Mouse (Mus musculus) forebrain, embryonic 11.5 days (tissue): ENCODE measurements around the gene Pitpnm3. TPM values are rescaled to one million over a fixed set of nuclear protein-coding genes. Genes with fewer than 3 reads are reported as not detected.
A peak's percentile ranks its signal among the peaks of the same experiment; 100 is the strongest.

Experiments
- ATAC-seq: fragments of 200-750 bp; cut with Nextera tagmentation; replicated peaks from 2 replicates; pipeline ENCODE4 v1.8.0; 2017; ENCODE audit warnings: moderate TSS enrichment; ENCODE audit not compliant: low FRiP score
- DNase-seq: peaks from one replicate; pipeline ENCODE4 v3.0.0-alpha.2; 2017; ENCODE audit warnings: low spot score
- H3K27ac ChIP-seq: fragments of 300-500 bp; sonication (generic); 2 replicates; pipeline ENCODE4 v1.5.1; 2014; ENCODE audit warnings: low read depth, low read length
- H3K27me3 ChIP-seq: fragments of 300-500 bp; sonication (generic); 2 replicates; pipeline ENCODE4 v1.6.1; 2014; ENCODE audit warnings: mild to moderate bottlenecking, low read length, mixed read lengths; ENCODE audit not compliant: control insufficient read depth, insufficient read depth
- H3K36me3 ChIP-seq: fragments of 300-500 bp; sonication (generic); 2 replicates; pipeline ENCODE4 v1.6.1; 2014; ENCODE audit warnings: mild to moderate bottlenecking, low read length, moderate library complexity, mixed read lengths; ENCODE audit not compliant: control insufficient read depth, insufficient read depth
- H3K4me1 ChIP-seq: fragments of 300-500 bp; sonication (generic); replicated peaks from 2 replicates; pipeline ENCODE4 v1.6.1; 2014; ENCODE audit warnings: low read length, mixed read lengths; ENCODE audit not compliant: control insufficient read depth, insufficient read depth
- H3K4me2 ChIP-seq: fragments of 300-500 bp; sonication (generic); 2 replicates; pipeline ENCODE4 v1.6.1; 2014; ENCODE audit warnings: low read depth, mild to moderate bottlenecking, low read length, moderate library complexity, mixed read lengths; ENCODE audit not compliant: severe bottlenecking
- H3K4me3 ChIP-seq: fragments of 300-500 bp; sonication (generic); 2 replicates; pipeline ENCODE4 v1.5.1; 2014; ENCODE audit warnings: low read depth, low read length
- H3K9ac ChIP-seq: fragments of 300-500 bp; sonication (generic); 2 replicates; pipeline ENCODE4 v1.6.1; 2014; ENCODE audit warnings: low read length
- H3K9me3 ChIP-seq: fragments of 300-500 bp; sonication (generic); 2 replicates; pipeline ENCODE4 v1.6.1; 2016; ENCODE audit warnings: low read length, mixed read lengths; ENCODE audit not compliant: control insufficient read depth
- WGBS: fragments of 180-500 bp; shearing (Covaris S2); extraction: QIAGEN DNeasy Blood & Tissue Kit; methylation state at CpG from one replicate; pipeline ENCODE4 v1.1.7; 2014; 5-methylcytosine and 5-hydroxymethylcytosine counted together
- polyA plus RNA-seq: library from polyadenylated mRNA; unstranded; fragments of >200 nt; fragmentation: Nextera tagmentation; extraction: Ambion mirVana; gene quantifications from 2 replicates; pipeline ENCODE4 v1.2.1, GENCODE M21; 2014

Gene Pitpnm3
- polyA plus RNA-seq, 1 experiment from 2014 or later: 0.20 TPM

DNA sequence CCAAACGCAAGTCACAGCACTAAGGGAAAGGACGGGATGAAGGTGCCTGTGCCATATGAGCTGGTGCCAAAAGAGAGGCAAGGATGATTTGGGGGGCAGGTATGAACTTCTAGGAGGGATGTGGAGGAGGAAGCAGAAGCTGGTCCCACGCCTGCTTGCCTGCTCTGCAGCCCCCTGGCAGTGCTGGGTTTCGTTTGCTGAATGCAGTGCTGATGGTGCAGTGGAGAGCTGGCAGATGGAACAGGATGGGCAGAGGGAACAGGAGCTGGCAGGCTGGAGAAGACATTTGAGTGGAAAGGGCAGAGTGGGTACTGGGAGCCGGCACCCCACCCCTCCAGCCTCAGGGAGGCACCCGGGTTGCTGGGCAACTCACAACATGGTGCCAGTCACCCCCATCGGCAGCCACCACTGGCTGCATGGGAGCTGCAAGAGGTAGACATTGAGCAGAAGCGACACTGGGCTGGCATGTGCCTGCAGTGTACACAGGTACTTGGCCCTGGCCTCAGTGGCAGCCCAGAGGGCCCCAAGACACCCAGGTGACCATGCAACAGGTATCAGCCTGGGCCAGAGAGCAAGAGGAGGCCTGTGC lies 86.3 kb downstream of the Pitpnm3 start:
- 75% methylated on average over 8 of the region's 8 CpGs for WGBS
- H3K27me3 ChIP-seq: peaks cover 21% of the 10 kb centered on the region
- ATAC-seq: no peak

DNA sequence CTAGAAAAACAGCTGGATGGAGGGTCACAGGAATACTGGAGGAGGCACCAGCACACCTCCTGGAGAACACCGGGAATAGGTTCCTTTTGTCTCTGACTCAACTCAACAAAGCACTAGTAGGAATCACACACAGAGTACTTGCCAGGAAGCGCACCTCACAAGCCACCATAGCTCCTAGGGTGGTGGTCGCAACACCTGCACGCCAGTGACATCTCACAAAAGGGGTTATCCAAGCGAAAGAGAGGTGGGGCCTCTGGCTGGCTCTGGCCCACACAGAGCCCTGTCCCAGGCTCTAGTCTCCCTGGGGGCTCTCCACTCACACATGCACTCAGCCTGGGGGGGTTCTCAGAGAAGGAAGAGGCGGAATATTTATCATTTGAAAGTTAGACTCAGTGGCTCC lies 86.8 kb downstream of the Pitpnm3 start:
- ATAC-seq: no peak
- 58% methylated on average over 6 of the region's 6 CpGs for WGBS

More for the DNA sequence above, 86.3 kb downstream of the Pitpnm3 start:
- no peak overlapping the region for H3K9ac ChIP-seq
- no peak overlapping the region; the same call in 1 of the 2 replicates for H3K27ac ChIP-seq
- H3K36me3 ChIP-seq: peaks cover 2% of the 10 kb centered on the region; the same call in 1 of the 2 replicates
- peak; percentile 63 for DNase-seq
- H3K4me1 ChIP-seq: peaks cover 10% of the 10 kb centered on the region; the same call in 1 of the 2 replicates
- H3K4me3 ChIP-seq: no peak overlapping the region
- H3K4me2 ChIP-seq: no peak overlapping the region
- no peaks in the 10 kb centered on the region for H3K9me3 ChIP-seq

GRCm38 (mm10) chr11:72044231-72044630 lies 91.3 kb downstream of the Pitpnm3 start:
- DNase-seq (no peak), ATAC-seq (no peak)
- Histone ChIP-seq H3K9ac (no peak overlapping the region), H3K27me3 (no peaks in the 10 kb centered on the region), H3K4me3 (no peak overlapping the region), H3K9me3 (no peaks in the 10 kb centered on the region), H3K36me3 (peaks cover 2% of the 10 kb centered on the region; the same call in 1 of the 2 replicates), H3K4me1 (peaks cover 24% of the 10 kb centered on the region), H3K4me2 (peak overlapping the region; percentile 94; the same call in 1 of the 2 replicates), H3K27ac (no peak overlapping the region)
- 90% methylated on average over 3 of the region's 3 CpGs for WGBS

More for the DNA sequence above, 86.8 kb downstream of the Pitpnm3 start:
- H3K27ac ChIP-seq: no peak overlapping the region
- peaks cover 2% of the 10 kb centered on the region; the same call in 1 of the 2 replicates for H3K36me3 ChIP-seq
- H3K4me2 ChIP-seq: no peak overlapping the region
- peaks cover 12% of the 10 kb centered on the region for H3K4me1 ChIP-seq
- no peaks in the 10 kb centered on the region for H3K9me3 ChIP-seq
- H3K9ac ChIP-seq: no peak overlapping the region
- no peak overlapping the region for H3K4me3 ChIP-seq
- no peak for DNase-seq
- peaks cover 21% of the 10 kb centered on the region for H3K27me3 ChIP-seq

DNA sequence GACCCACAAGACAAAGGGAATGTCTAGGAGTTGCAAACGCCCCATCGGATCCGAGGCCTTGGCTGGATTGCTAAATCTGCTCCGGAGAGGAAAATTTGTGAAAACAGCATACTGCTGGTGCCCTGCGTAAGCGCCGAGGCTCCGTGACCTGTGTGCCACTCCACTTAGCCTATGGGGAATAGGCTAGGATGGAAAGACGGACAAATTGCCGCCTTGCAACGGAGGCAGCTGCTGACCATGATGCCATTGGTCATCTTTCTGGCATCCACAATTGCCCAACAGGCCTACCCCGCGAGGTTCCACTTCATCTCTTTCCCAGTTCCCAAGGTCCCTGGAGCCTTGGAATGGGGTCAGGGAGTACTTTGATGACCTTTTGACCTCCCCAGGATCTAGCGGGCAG lies 92.9 kb downstream of the Pitpnm3 start:
- ATAC-seq (0 out of 2 replicates have a peak, but pooled peaks have one; percentile 3), DNase-seq (no peak)
- Histone ChIP-seq H3K4me2 (peak overlapping the region; percentile 94), H3K27ac (no peak overlapping the region), H3K27me3 (no peaks in the 10 kb centered on the region), H3K4me1 (peaks cover 27% of the 10 kb centered on the region), H3K9ac (peak overlapping the region; percentile 80), H3K9me3 (no peaks in the 10 kb centered on the region), H3K4me3 (peak overlapping the region; percentile 71), H3K36me3 (peaks cover 2% of the 10 kb centered on the region; the same call in 1 of the 2 replicates)
- WGBS: 1% methylated on average over 14 of the region's 14 CpGs

DNA sequence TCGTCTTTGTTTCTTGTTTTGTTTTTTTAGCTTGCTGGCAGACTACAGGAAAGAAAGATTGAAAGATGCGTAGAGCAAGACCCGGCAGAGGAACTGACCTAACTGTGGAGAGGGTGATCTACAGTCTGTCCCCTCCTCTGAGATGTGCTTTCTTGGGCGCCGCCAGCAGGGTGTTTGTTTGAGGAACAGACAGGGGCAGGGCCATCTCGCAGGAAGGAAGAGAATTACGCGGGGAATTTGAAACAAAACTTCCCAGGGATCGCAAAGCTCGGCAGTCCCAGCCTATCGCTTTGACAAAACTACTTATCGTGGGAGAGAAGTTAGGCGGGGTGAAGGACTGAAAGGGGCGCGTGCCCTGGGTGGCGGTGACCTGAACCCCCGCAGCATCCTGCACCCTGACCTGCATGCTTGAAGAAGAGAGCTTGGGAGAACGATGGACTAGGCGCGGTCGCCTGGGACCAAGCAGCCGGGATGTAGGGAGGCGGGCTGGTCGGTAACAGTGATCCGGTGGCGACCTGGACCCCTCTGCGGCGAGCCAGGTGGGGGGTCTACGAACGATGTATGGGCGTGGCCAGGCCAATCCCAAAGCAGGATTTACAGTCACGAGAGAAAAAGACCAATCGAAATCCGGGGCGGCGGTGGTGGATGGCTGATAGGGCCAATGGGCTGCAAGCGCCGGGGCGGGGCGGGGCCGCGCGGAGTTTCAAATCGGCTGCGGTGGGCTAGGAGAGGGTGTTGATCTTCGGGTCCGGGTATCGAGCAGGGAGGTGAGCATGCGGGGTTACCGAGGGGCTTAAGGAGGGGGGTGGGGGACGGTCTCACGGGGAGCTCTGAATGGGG lies 93.6 kb downstream of the Pitpnm3 start, which contains the start of gene Pimreg:
Gene Pimreg (plus strand): TSS at position 265 of the 840 bp plus-strand sequence.
- DNase-seq (peak; percentile 98), ATAC-seq (peak; percentile 91)
- peak within 1 kb of the TSS; percentile 71 for H3K4me3 ChIP-seq
- peak within 1 kb of the TSS; percentile 80 for H3K9ac ChIP-seq
- H3K4me1 ChIP-seq: peaks cover 27% of the 10 kb centered on the region
- H3K27ac ChIP-seq: peak within 1 kb of the TSS; percentile 82
- peaks cover 2% of the 10 kb centered on the region; the same call in 1 of the 2 replicates for H3K36me3 ChIP-seq
- under 1% methylated on average over 52 of the region's 52 CpGs for WGBS
- H3K27me3 ChIP-seq: no peaks in the 10 kb centered on the region
- peak within 1 kb of the TSS; percentile 94 for H3K4me2 ChIP-seq
- H3K9me3 ChIP-seq: no peaks in the 10 kb centered on the region

- peak overlapping the region; percentile 82 for H3K27ac ChIP-seq
- H3K36me3 ChIP-seq: peaks cover 2% of the 10 kb centered on the region; the same call in 1 of the 2 replicates
- H3K4me2 ChIP-seq: peak overlapping the region; percentile 94
- H3K4me1 ChIP-seq: peaks cover 27% of the 10 kb centered on the region
- no peaks in the 10 kb centered on the region for H3K9me3 ChIP-seq
- peak overlapping the region; percentile 71 for H3K4me3 ChIP-seq
- ATAC-seq (no peak), DNase-seq (no peak)
- no peaks in the 10 kb centered on the region for H3K27me3 ChIP-seq
- H3K9ac ChIP-seq: peak overlapping the region; percentile 80
- WGBS: 14% methylated on average over 6 of the region's 6 CpGs
These were observed 94.2 kb downstream of the Pitpnm3 start for GRCm38 (mm10) chr11:72041290-72041767.

- Histone ChIP-seq H3K36me3 (no peaks in the 10 kb centered on the region), H3K9me3 (no peaks in the 10 kb centered on the region), H3K4me2 (peak overlapping the region; percentile 26; the same call in 1 of the 2 replicates), H3K4me1 (peaks cover 27% of the 10 kb centered on the region), H3K4me3 (no peak overlapping the region), H3K9ac (peak overlapping the region; percentile 32), H3K27me3 (no peaks in the 10 kb centered on the region), H3K27ac (0 out of 2 replicates have a peak overlapping the region, but pooled peaks have one; percentile 12)
- ATAC-seq (no peak), DNase-seq (no peak)
- WGBS: 37% methylated on average over 16 of the region's 16 CpGs
These were observed 95.8 kb downstream of the Pitpnm3 start for GRCm38 (mm10) chr11:72039599-72040386.

GRCm38 (mm10) chr11:72037996-72038395 lies 97.6 kb downstream of the Pitpnm3 start:
- H3K9ac ChIP-seq: no peak overlapping the region
- no peak overlapping the region for H3K27ac ChIP-seq
- WGBS: under 1% methylated on average over 4 of the region's 4 CpGs
- no peaks in the 10 kb centered on the region for H3K36me3 ChIP-seq
- H3K9me3 ChIP-seq: no peaks in the 10 kb centered on the region
- H3K4me3 ChIP-seq: no peak overlapping the region
- no peaks in the 10 kb centered on the region for H3K27me3 ChIP-seq
- H3K4me1 ChIP-seq: peaks cover 17% of the 10 kb centered on the region
- no peak for ATAC-seq
- no peak overlapping the region for H3K4me2 ChIP-seq
- peak; percentile 89 for DNase-seq
